Mouse (Mus musculus) frontal cortex, adult (tissue): ENCODE data around the gene St3gal4.
A peak's percentile ranks its signal among the peaks of the same experiment; 100 is the strongest.

ENCODE experiments used
- ATAC-seq: cut with Nextera tagmentation; 2 replicates; pipeline ENCODE4 v1.9.2; 2017; ENCODE audit warnings: mild to moderate bottlenecking, moderate library complexity, mixed read lengths; ENCODE audit not compliant: low TSS enrichment

Gene St3gal4

GRCm38 (mm10) chr9:35016762-35017161 lies 102.3 kb downstream of the St3gal4 start:
- ATAC-seq = peak; percentile 4; the same call in 1 of the 2 replicates

- no peak for ATAC-seq
Observed at GRCm38 (mm10) chr9:35007697-35008341, 111.2 kb downstream of the St3gal4 start.

GRCm38 (mm10) chr9:35004113-35004512 lies 115.0 kb downstream of the St3gal4 start:
- ATAC-seq = 0 out of 2 replicates have a peak, but pooled peaks have one; percentile 13

GRCm38 (mm10) chr9:34997880-34998865 lies 120.9 kb downstream of the St3gal4 start:
- no peak for ATAC-seq
